Mouse (Mus musculus) heart, postnatal 0 days (tissue): ENCODE results near the gene Extl1. TPM values are rescaled to one million over a fixed set of nuclear protein-coding genes. Genes with fewer than 3 reads are reported as not detected.
A peak's percentile ranks its signal among the peaks of the same experiment; 100 is the strongest.
"Not testable (repeated sequence)": the region's sequence is repeated elsewhere in the genome, so short reads cannot be mapped to it uniquely, and the experiment has no call there.

Experiments
- ATAC-seq: fragments of 200-750 bp; cut with Nextera tagmentation; 2 replicates; pipeline ENCODE4 v1.8.0; 2017; ENCODE audit warnings: low read depth, moderate number of reproducible peaks, moderate library complexity; ENCODE audit not compliant: insufficient read depth
- DNase-seq: peaks from one replicate; pipeline ENCODE4 v3.0.0-alpha.2; 2016; ENCODE audit warnings: low spot score
- H3K27ac ChIP-seq: fragments of 300-500 bp; sonication (generic); 2 replicates; pipeline ENCODE4 v1.5.1; 2014; ENCODE audit warnings: low read depth, mild to moderate bottlenecking
- H3K27me3 ChIP-seq: fragments of 300-500 bp; sonication (generic); 2 replicates; pipeline ENCODE4 v1.6.1; 2014; ENCODE audit warnings: low read length, mixed read lengths; ENCODE audit not compliant: control insufficient read depth, insufficient read depth
- H3K36me3 ChIP-seq: fragments of 300-500 bp; sonication (generic); replicated peaks from 2 replicates; pipeline ENCODE4 v1.6.1; 2014; ENCODE audit warnings: low read length, mixed read lengths; ENCODE audit not compliant: control insufficient read depth, insufficient read depth
- H3K4me1 ChIP-seq: fragments of 300-500 bp; sonication (generic); 2 replicates; pipeline ENCODE4 v1.6.1; 2014; ENCODE audit warnings: antibody characterized with exemption; ENCODE audit not compliant: control insufficient read depth, insufficient read depth
- H3K4me2 ChIP-seq: fragments of 300-500 bp; sonication (generic); 2 replicates; pipeline ENCODE4 v1.6.1; 2014; ENCODE audit warnings: low read depth, mild to moderate bottlenecking, low read length, moderate library complexity
- H3K4me3 ChIP-seq: fragments of 300-500 bp; sonication (generic); 2 replicates; pipeline ENCODE4 v1.5.1; 2014; ENCODE audit warnings: low read depth, low read length
- H3K9ac ChIP-seq: fragments of 300-500 bp; sonication (generic); replicated peaks from 2 replicates; pipeline ENCODE4 v1.6.1; 2014; ENCODE audit warnings: low read depth, low read length, mixed read lengths
- H3K9me3 ChIP-seq: fragments of 300-500 bp; sonication (generic); replicated peaks from 2 replicates; pipeline ENCODE4 v1.6.1; 2016; ENCODE audit warnings: low read length; ENCODE audit not compliant: control insufficient read depth
- CTCF ChIP-seq: IDR thresholded peaks from 2 replicates; pipeline ENCODE4 v1.5.1; 2016; ENCODE audit warnings: antibody characterized with exemption, control low read depth, low read depth
- EP300 ChIP-seq: IDR thresholded peaks from 2 replicates; pipeline ENCODE4 v1.6.1; 2016; ENCODE audit warnings: antibody characterized with exemption, low read depth
- WGBS: fragments of 180-500 bp; shearing (Covaris S2); extraction: QIAGEN DNeasy Blood & Tissue Kit; methylation state at CpG from one replicate; pipeline ENCODE4 v1.1.7; 2014; 5-methylcytosine and 5-hydroxymethylcytosine counted together
- polyA plus RNA-seq: library from polyadenylated mRNA; unstranded; fragments of >200 nt; fragmentation: Nextera tagmentation; extraction: Ambion mirVana; gene quantifications from 2 replicates; pipeline ENCODE4 v1.2.1, GENCODE M21; 2015
- total RNA-seq: library from RNA; depleted of rRNA; stranded (reverse); fragments of >200 nt; gene quantifications from 2 replicates; pipeline ENCODE4 v1.2.3, GENCODE M21; 2014; ENCODE audit warnings: low replicate concordance

Extl1 gene
- total and polyA plus RNA-seq, 2 experiments from 2014 or later = 3.1 to 3.4 TPM

- Histone ChIP-seq H3K9me3 (no peaks in the 10 kb centered on the region), H3K9ac (0 out of 2 replicates have a peak within 1 kb of the TSS, but pooled peaks have one; percentile 14), H3K27ac (no peak within 1 kb of the TSS), H3K27me3 (peaks cover 30% of the 10 kb centered on the region), H3K4me2 (peak within 1 kb of the TSS; percentile 49), H3K36me3 (no peaks in the 10 kb centered on the region), H3K4me3 (peak within 1 kb of the TSS; percentile 21), H3K4me1 (peaks cover 6% of the 10 kb centered on the region; the same call in 1 of the 2 replicates)
- DNase-seq (no peak), ATAC-seq (no peak)
- TF ChIP-seq CTCF (no peak), EP300 (no peak)
- WGBS = 6% methylated on average over 61 of the region's 61 CpGs
Observed at GRCm38 (mm10) chr4:134343071-134344031, 40.3 kb downstream of the Extl1 start, which contains the start of gene Slc30a2. Gene Slc30a2, plus strand, starts transcription at chr4:134343181.

- H3K9me3 ChIP-seq = no peaks in the 10 kb centered on the region
- 33% methylated on average over 11 of the region's 11 CpGs for WGBS
- ATAC-seq (no peak), DNase-seq (no peak)
- no peak for TF ChIP-seq EP300
- no peak overlapping the region for H3K27ac ChIP-seq
- 0 out of 2 replicates have a peak, but pooled peaks cover 6% of the 10 kb centered on the region for H3K4me1 ChIP-seq
- H3K4me2 ChIP-seq = no peak overlapping the region
- no peak overlapping the region for H3K4me3 ChIP-seq
- H3K27me3 ChIP-seq = peaks cover 30% of the 10 kb centered on the region
- no peaks in the 10 kb centered on the region for H3K36me3 ChIP-seq
- no peak overlapping the region for H3K9ac ChIP-seq
Observed at GRCm38 (mm10) chr4:134342213-134342779, 41.4 kb downstream of the Extl1 start.

- not testable (repeated sequence) for DNase-seq, H3K27ac ChIP-seq, H3K36me3 ChIP-seq, H3K4me1 ChIP-seq, H3K4me2 ChIP-seq, H3K4me3 ChIP-seq, H3K9ac ChIP-seq, ATAC-seq, H3K9me3 ChIP-seq
- H3K27me3 ChIP-seq = peaks cover 30% of the 10 kb centered on the region
- WGBS = 73% methylated on average over 6 of the region's 6 CpGs
Observed at GRCm38 (mm10) chr4:134341231-134341630, 42.4 kb downstream of the Extl1 start.

GRCm38 (mm10) chr4:134330281-134330680, 53.4 kb downstream of the Extl1 start:
- no peaks in the 10 kb centered on the region for H3K9me3 ChIP-seq
- H3K4me1 ChIP-seq = no peaks in the 10 kb centered on the region
- H3K36me3 ChIP-seq = peaks cover 41% of the 10 kb centered on the region
- H3K9ac ChIP-seq = no peak overlapping the region
- TF ChIP-seq EP300 (no peak), CTCF (no peak)
- H3K27me3 ChIP-seq = no peaks in the 10 kb centered on the region
- DNase-seq (peak; percentile 16), ATAC-seq (peak; percentile 51)
- H3K27ac ChIP-seq = peak overlapping the region; percentile 39; the same call in 1 of the 2 replicates
- no peak overlapping the region for H3K4me2 ChIP-seq
- 47% methylated on average over 5 of the region's 5 CpGs for whole genome bisulfite sequencing
- H3K4me3 ChIP-seq = no peak overlapping the region

- ATAC-seq (no peak), DNase-seq (no peak)
- Histone ChIP-seq H3K36me3 (peaks cover 54% of the 10 kb centered on the region), H3K4me3 (no peak overlapping the region), H3K9ac (no peak overlapping the region), H3K4me2 (no peak overlapping the region), H3K27me3 (no peaks in the 10 kb centered on the region), H3K9me3 (no peaks in the 10 kb centered on the region), H3K4me1 (no peaks in the 10 kb centered on the region), H3K27ac (no peak overlapping the region)
- no peak for TF ChIP-seq EP300
- TF ChIP-seq CTCF = no peak
- 65% methylated on average over 8 of the region's 8 CpGs for WGBS
Observed at GRCm38 (mm10) chr4:134328832-134329231, 54.8 kb downstream of the Extl1 start.
